Mouse (Mus musculus) lung, embryonic 14.5 days (tissue): ENCODE data around the gene Cd44. TPM values are rescaled to one million over a fixed set of nuclear protein-coding genes. Genes with fewer than 3 reads are reported as not detected.
A peak's percentile ranks its signal among the peaks of the same experiment; 100 is the strongest.

Source experiments
- ATAC-seq: fragments of 200-750 bp; cut with Nextera tagmentation; 2 replicates; pipeline ENCODE4 v1.8.0; 2017; ENCODE audit warnings: mild to moderate bottlenecking, moderate TSS enrichment, moderate library complexity; ENCODE audit not compliant: insufficient read depth
- DNase-seq: peaks from one replicate; pipeline ENCODE4 v3.0.0-alpha.2; 2015
- H3K27ac ChIP-seq: fragments of 300-500 bp; sonication (generic); 2 replicates; pipeline ENCODE4 v1.5.1; 2014; ENCODE audit warnings: low read depth, mild to moderate bottlenecking, moderate library complexity
- H3K27me3 ChIP-seq: fragments of 300-500 bp; sonication (generic); 2 replicates; pipeline ENCODE4 v1.6.1; 2014; ENCODE audit warnings: low read length, control low read depth; ENCODE audit not compliant: insufficient read depth
- H3K36me3 ChIP-seq: fragments of 300-500 bp; sonication (generic); 2 replicates; pipeline ENCODE4 v1.6.1; 2014; ENCODE audit warnings: control low read depth; ENCODE audit not compliant: insufficient read depth
- H3K4me1 ChIP-seq: fragments of 300-500 bp; sonication (generic); 2 replicates; pipeline ENCODE4 v1.6.1; 2014; ENCODE audit warnings: antibody characterized with exemption, control low read depth; ENCODE audit not compliant: insufficient read depth
- H3K4me2 ChIP-seq: fragments of 300-500 bp; sonication (generic); 2 replicates; pipeline ENCODE4 v1.6.1; 2014; ENCODE audit warnings: mild to moderate bottlenecking
- H3K4me3 ChIP-seq: fragments of 300-500 bp; sonication (generic); 2 replicates; pipeline ENCODE4 v1.5.1; 2014; ENCODE audit warnings: low read depth, low read length
- H3K9ac ChIP-seq: fragments of 300-500 bp; sonication (generic); 2 replicates; pipeline ENCODE4 v1.6.1; 2014
- H3K9me3 ChIP-seq: fragments of 300-500 bp; sonication (generic); 2 replicates; pipeline ENCODE4 v1.6.1; 2016; ENCODE audit warnings: low read depth, low read length, control low read depth
- CTCF ChIP-seq: IDR thresholded peaks from 2 replicates; pipeline ENCODE4 v1.5.1; 2016; ENCODE audit warnings: antibody characterized with exemption, low read depth
- WGBS: fragments of 180-500 bp; shearing (Covaris S2); extraction: QIAGEN DNeasy Blood & Tissue Kit; methylation state at CpG from one replicate; pipeline ENCODE4 v1.1.7; 2014; 5-methylcytosine and 5-hydroxymethylcytosine counted together
- polyA plus RNA-seq: library from polyadenylated mRNA; unstranded; fragments of >200 nt; fragmentation: Nextera tagmentation; extraction: Ambion mirVana; gene quantifications from 2 replicates; pipeline ENCODE4 v1.2.1, GENCODE M21; 2014

Cd44 gene
- polyA plus RNA-seq, 1 experiment from 2014 or later, result 31.8 TPM

DNA sequence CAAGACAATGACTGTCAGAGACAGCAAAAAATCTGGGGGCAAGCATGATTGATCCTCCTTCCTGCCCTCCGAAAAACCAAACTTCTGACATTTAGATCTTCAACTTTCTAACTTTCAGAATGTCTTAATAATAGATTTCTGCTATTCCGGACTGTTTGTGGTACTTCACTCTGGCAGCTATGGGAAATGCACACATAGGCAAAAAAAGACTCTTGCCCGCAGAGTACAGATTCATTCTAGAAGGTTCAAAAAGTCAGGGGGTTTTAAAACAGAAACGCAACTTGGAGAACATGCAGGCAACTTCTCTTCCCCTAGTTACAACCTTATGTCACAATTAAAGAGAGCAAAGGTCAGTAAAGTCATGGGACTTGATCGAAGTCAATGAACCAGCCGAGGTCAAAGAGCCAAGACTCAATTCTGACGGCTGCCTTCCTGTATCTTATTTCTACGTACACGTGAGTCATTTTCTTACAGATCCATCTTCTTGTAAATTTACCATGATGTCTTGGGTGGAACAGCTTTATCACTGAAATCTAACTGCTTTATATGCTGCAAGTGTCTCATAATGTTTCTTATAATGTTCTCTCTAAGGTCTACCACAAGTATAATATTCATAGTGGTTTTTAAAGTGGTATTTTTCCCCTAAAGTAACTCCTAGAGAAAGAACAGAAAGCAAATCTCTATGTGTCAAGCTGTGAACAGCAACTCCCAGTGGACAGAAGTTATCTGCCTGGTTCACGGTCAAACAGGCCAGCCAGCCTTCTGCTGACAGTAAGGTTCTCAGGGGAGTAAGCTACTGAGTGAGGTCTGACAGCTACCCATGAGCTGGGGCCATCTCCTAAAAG is 40.7 kb upstream of the Cd44 start:
- DNase-seq (no peak), ATAC-seq (no peak)
- no peak overlapping the region for H3K9ac ChIP-seq
- no peaks in the 10 kb centered on the region for H3K4me1 ChIP-seq
- H3K9me3 ChIP-seq, result no peaks in the 10 kb centered on the region
- H3K27me3 ChIP-seq, result no peaks in the 10 kb centered on the region
- TF ChIP-seq CTCF, result no peak
- 67% methylated on average over 10 of the region's 10 CpGs for WGBS
- H3K27ac ChIP-seq, result no peak overlapping the region
- H3K4me3 ChIP-seq, result no peak overlapping the region
- H3K36me3 ChIP-seq, result no peaks in the 10 kb centered on the region
- no peak overlapping the region for H3K4me2 ChIP-seq

DNA sequence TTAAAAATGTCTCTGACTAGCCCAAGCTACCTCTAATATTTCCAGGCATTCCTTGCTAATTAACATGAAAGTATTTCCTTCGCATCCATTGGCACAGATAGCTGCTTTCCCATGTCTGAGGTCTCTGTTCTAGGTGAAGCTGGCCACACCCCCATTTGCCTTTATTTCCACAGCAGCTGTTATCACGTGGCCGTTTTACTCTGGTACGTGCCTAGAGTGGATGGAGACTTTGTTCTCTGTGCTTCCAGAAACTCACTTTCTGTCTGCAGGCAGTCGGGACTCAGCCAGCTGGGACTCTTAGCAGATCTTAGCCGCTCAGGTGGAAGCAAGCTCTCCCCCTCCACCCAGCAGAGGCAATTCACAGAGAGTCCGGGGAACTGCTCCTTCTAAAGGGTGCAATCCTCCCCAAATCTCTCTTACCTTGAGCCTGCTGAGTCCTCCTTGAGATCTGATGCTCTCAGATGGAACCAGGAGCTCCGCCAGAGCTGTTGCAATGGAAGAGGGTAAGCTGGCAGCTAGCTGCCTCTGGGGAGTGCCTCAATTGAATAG is 39.4 kb upstream of the Cd44 start:
- Histone ChIP-seq H3K4me1 (no peaks in the 10 kb centered on the region), H3K27ac (no peak overlapping the region), H3K4me3 (no peak overlapping the region), H3K9me3 (no peaks in the 10 kb centered on the region), H3K4me2 (no peak overlapping the region), H3K36me3 (no peaks in the 10 kb centered on the region), H3K27me3 (no peaks in the 10 kb centered on the region), H3K9ac (no peak overlapping the region)
- no peak for ATAC-seq
- WGBS, result 54% methylated on average over 8 of the region's 8 CpGs
- no peak for TF ChIP-seq CTCF
- no peak for DNase-seq

DNA sequence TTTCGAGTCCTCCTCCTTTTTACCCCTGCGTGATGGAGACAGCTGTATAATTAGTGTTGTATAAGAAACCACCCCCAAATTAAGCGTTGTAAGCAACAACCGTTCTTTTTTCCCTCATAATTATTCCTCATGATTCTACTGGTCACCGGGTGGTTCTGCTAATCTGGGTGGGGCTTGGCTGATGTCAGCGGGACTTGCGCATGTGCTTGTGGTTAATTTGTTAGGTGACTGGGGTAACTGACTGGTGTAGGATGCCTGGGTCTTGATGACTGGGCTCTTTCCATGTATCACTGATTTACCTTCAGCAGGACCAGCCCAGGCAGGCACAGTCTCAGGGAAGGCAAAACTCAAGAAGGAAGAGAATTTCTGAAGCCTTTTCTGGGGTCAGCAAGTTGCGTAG is 38.7 kb upstream of the Cd44 start:
- Histone ChIP-seq H3K27ac (no peak overlapping the region), H3K4me2 (no peak overlapping the region), H3K4me1 (no peaks in the 10 kb centered on the region), H3K9me3 (no peaks in the 10 kb centered on the region), H3K27me3 (no peaks in the 10 kb centered on the region), H3K36me3 (no peaks in the 10 kb centered on the region), H3K9ac (no peak overlapping the region), H3K4me3 (no peak overlapping the region)
- ATAC-seq (no peak), DNase-seq (no peak)
- no peak for TF ChIP-seq CTCF
- 82% methylated on average over 8 of the region's 8 CpGs for WGBS

GRCm38 (mm10) chr2:102936886-102937285 is 35.4 kb upstream of the Cd44 start:
- no peak for TF ChIP-seq CTCF
- H3K4me1 ChIP-seq, result no peaks in the 10 kb centered on the region
- H3K9me3 ChIP-seq, result no peaks in the 10 kb centered on the region
- DNase-seq, result peak; percentile 58
- no peak overlapping the region for H3K9ac ChIP-seq
- no peak overlapping the region for H3K4me2 ChIP-seq
- H3K27me3 ChIP-seq, result no peaks in the 10 kb centered on the region
- H3K36me3 ChIP-seq, result no peaks in the 10 kb centered on the region
- peak; percentile 89 for ATAC-seq
- no peak overlapping the region for H3K27ac ChIP-seq
- no peak overlapping the region for H3K4me3 ChIP-seq
- 44% methylated on average over 3 of the region's 3 CpGs for WGBS

DNA sequence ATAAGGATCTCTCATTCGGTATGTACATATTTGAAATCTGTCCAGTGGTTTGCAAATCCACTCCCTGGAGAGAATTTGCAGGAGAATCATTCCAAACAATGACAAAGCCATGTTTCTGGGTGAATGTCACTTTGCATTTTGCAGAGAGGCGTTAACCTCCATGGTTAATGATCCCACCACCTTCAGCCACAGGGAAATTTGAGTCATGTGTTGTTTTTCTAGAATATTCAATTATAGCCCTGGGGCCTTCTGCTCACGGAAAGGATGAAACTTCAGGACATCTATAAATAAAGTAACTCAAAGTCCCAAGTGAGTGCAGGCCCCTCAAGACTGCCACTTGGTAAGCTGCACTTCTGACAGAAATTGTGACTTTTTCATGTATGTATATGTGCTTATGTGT is 33.4 kb upstream of the Cd44 start:
- 64% methylated on average over 3 of the region's 3 CpGs for WGBS
- H3K36me3 ChIP-seq, result no peaks in the 10 kb centered on the region
- H3K4me2 ChIP-seq, result no peak overlapping the region
- no peak overlapping the region for H3K9ac ChIP-seq
- H3K27ac ChIP-seq, result no peak overlapping the region
- ATAC-seq, result no peak
- TF ChIP-seq CTCF, result no peak
- H3K4me3 ChIP-seq, result no peak overlapping the region
- H3K27me3 ChIP-seq, result no peaks in the 10 kb centered on the region
- H3K4me1 ChIP-seq, result no peaks in the 10 kb centered on the region
- no peaks in the 10 kb centered on the region for H3K9me3 ChIP-seq
- no peak for DNase-seq

DNA sequence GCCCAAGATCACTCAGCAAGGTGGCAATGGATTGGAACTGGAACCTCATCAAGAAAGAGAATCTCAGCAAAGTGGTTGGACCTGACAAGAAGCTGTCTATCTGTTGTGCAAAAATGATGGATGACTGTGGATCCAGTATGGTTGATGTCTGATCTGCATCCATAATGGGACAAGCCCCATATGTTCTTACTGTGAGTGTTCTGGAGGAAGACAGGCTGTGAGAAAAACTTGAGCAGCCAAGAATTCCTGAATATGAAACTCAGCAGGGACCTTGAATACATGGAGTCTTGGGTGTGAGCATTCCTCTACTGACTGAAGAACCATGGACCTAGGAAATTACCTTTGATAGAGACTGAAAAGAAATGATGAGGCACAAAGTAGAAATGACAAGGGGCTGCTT is 32.3 kb upstream of the Cd44 start:
- no peak for ATAC-seq
- no peak for TF ChIP-seq CTCF
- no peaks in the 10 kb centered on the region for H3K4me1 ChIP-seq

GRCm38 (mm10) chr2:102933142-102933541 is 31.7 kb upstream of the Cd44 start:
- Histone ChIP-seq H3K36me3 (no peaks in the 10 kb centered on the region), H3K9ac (no peak overlapping the region), H3K4me2 (no peak overlapping the region), H3K9me3 (no peaks in the 10 kb centered on the region), H3K27ac (no peak overlapping the region), H3K4me3 (no peak overlapping the region), H3K27me3 (no peaks in the 10 kb centered on the region), H3K4me1 (no peaks in the 10 kb centered on the region)
- no peak for DNase-seq
- WGBS, result 73% methylated on average over 4 of the region's 4 CpGs
- no peak for ATAC-seq
- TF ChIP-seq CTCF, result no peak

More for the DNA sequence above, 32.3 kb upstream of the Cd44 start:
- Histone ChIP-seq H3K4me2 (no peak overlapping the region), H3K36me3 (no peaks in the 10 kb centered on the region), H3K9me3 (no peaks in the 10 kb centered on the region), H3K27me3 (no peaks in the 10 kb centered on the region), H3K9ac (no peak overlapping the region), H3K27ac (no peak overlapping the region), H3K4me3 (no peak overlapping the region)
- no peak for DNase-seq
